Mouse (Mus musculus) thymus, postnatal 36 days (tissue): ENCODE results near the gene Rufy3.
"Not testable (repeated sequence)": the region's sequence is repeated elsewhere in the genome, so short reads cannot be mapped to it uniquely, and the experiment has no call there.

Source experiments
- DNase-seq, 2 experiments: peaks; one replicate each; pipeline ENCODE4 v3.0.0; 2022; ENCODE audit warnings: mixed read lengths in 2 of 2

The Rufy3 gene

GRCm38 (mm10) chr5:88564501-88565147 lies at the start of gene Rufy3:
Gene Rufy3, plus strand, starts transcription at chr5:88565040.
- DNase-seq = peak; percentile 87

- DNase-seq = no peak
These were observed 45.6 kb upstream of the Rufy3 start for GRCm38 (mm10) chr5:88519232-88519631.

- no peak for DNase-seq
These were observed 37.2 kb upstream of the Rufy3 start, which contains the start of gene Jchain for GRCm38 (mm10) chr5:88527657-88528056. Gene Jchain, minus strand, starts transcription at chr5:88527891.

- no peak for DNase-seq
These were observed 33.9 kb upstream of the Rufy3 start for GRCm38 (mm10) chr5:88530908-88531307.

GRCm38 (mm10) chr5:88534697-88535096 lies 30.1 kb upstream of the Rufy3 start:
- peak in 1 of 2 experiments; percentile 25 for DNase-seq

GRCm38 (mm10) chr5:88540845-88541244 lies 24.0 kb upstream of the Rufy3 start:
- DNase-seq = no peak

GRCm38 (mm10) chr5:88542651-88543282 lies 22.1 kb upstream of the Rufy3 start:
- DNase-seq = peak in 1 of 2 experiments; percentile 18

GRCm38 (mm10) chr5:88544411-88544810 lies 20.4 kb upstream of the Rufy3 start:
- not testable (repeated sequence) for DNase-seq

GRCm38 (mm10) chr5:88545536-88545935 lies 19.3 kb upstream of the Rufy3 start:
- DNase-seq = no peak

GRCm38 (mm10) chr5:88553271-88554085 lies 11.4 kb upstream of the Rufy3 start:
- DNase-seq = no peak

GRCm38 (mm10) chr5:88554086-88554886 lies 10.6 kb upstream of the Rufy3 start, which contains the start of gene Utp3:
Gene Utp3, plus strand, starts transcription at chr5:88554462.
- peak; percentile 93 to 96 for DNase-seq

- no peak for DNase-seq
These were observed 5.8 kb upstream of the Rufy3 start for GRCm38 (mm10) chr5:88558991-88559390.

GRCm38 (mm10) chr5:88561080-88561814 lies 3.6 kb upstream of the Rufy3 start:
- DNase-seq = no peak

- no peak for DNase-seq
These were observed 1.7 kb upstream of the Rufy3 start for GRCm38 (mm10) chr5:88562863-88563780.

GRCm38 (mm10) chr5:88565148-88566033 lies 551 bp downstream of the Rufy3 start:
- DNase-seq = peak; percentile 52 to 60

GRCm38 (mm10) chr5:88566034-88566841 lies 1.4 kb downstream of the Rufy3 start:
- DNase-seq = no peak

- no peak for DNase-seq
These were observed 4.7 kb downstream of the Rufy3 start for GRCm38 (mm10) chr5:88569541-88569940.

- no peak for DNase-seq
These were observed 10.0 kb downstream of the Rufy3 start for GRCm38 (mm10) chr5:88574829-88575228.
